Mouse (Mus musculus) skeletal muscle tissue, adult 2 months (tissue): ENCODE results near the gene Ssr2.

Experiments used
- DNase-seq: peaks from one replicate; pipeline ENCODE4 v3.0.0-alpha.2; 2012; ENCODE audit warnings: low read depth, low spot score

Ssr2 gene

DNA sequence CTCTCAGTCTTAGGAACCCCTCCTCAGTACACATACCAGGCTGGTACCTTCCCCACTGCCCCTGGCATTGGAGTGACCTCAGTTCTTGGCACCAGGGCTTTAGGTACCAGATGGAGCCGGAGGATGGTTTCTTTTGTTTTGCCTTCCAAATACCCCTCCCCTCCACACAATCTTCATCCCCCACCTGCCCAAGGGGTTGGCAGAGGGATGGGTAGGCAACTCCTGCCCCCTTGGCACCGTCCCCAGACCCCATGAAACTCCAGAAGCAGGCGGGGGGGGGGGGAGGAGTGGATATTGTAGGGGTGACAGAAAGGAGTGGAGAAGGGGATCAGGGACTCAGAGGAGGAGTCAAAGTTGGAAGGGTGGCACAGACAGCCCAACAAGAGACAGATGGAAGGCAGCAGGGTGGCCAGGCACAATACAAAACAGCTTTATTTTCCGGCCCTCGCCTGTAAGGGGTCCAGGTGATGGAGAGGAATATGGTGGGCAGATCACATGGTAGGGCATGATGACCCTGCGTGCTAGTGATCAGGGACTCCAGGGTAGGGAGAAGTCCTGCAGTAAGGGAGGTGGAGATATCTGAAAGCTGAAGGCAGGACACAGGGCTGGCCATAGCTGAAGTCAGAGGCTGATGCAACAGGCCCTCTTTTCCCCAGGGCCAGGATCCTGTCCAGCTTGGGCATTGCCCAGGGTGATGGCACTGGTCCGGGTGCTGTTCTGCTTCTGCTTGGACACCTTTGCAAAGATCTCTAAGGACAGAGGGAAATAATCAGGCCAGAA lies 33.9 kb upstream of the Ssr2 start:
- no peak for DNase-seq

DNA sequence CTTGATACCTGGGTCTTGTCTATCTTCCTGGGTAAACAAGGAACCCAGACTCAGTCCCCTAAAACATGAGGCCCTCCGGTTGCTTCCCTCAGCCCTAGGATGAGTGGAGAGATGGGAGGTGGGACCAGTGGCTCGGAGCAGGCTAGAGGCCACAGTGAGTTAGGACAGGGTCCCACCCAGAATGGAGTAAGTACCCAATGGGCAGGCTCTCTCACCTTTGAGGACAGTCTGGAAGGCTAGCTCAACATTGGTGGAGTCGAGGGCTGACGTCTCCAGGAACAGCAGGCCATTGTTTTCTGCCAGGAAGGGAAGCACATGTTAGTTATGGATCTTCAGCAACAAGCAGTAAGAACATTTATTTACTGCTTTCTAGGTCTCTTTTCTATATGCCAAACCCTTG lies 33.2 kb upstream of the Ssr2 start:
- no peak for DNase-seq

- DNase-seq, result no peak
Observed at GRCm38 (mm10) chr3:88543174-88543573, 32.5 kb upstream of the Ssr2 start.

DNA sequence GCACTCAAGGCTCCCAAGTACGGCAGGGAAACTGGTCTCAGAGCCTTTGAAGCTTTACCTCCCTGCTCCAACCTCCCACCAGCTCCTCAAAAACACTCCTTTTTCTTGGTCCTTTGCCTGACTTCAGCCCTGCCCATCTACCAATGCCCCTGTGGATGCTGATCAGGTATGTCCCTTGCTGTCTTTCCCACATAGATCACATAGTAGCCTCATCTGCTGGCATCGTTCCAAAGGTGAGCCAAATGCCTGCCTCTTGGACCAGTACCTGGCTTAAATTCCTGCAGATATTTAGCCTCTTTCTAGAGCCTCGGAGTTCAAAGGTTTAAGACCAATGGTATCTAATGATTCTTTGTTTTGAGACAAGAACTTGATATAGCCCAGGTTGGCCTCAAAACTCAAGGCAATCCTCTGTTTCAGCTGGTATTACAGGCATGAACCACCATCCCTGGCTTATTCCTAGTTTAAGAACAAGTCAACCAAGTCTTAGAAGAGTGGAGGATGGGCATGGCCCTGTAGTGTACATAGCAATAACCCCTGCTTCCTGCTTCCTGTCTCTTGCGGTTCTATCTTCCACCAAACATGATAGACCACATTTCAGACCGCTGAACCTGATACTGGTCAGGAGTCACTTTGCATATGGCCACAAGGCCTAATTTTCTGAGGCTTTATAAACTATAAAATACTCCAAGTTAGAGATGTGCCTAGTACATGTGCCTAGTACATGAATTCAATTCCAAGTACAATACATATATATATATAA lies 31.8 kb upstream of the Ssr2 start:
- DNase-seq, result no peak

- no peak for DNase-seq
Observed at GRCm38 (mm10) chr3:88544514-88544913, 31.2 kb upstream of the Ssr2 start.

DNA sequence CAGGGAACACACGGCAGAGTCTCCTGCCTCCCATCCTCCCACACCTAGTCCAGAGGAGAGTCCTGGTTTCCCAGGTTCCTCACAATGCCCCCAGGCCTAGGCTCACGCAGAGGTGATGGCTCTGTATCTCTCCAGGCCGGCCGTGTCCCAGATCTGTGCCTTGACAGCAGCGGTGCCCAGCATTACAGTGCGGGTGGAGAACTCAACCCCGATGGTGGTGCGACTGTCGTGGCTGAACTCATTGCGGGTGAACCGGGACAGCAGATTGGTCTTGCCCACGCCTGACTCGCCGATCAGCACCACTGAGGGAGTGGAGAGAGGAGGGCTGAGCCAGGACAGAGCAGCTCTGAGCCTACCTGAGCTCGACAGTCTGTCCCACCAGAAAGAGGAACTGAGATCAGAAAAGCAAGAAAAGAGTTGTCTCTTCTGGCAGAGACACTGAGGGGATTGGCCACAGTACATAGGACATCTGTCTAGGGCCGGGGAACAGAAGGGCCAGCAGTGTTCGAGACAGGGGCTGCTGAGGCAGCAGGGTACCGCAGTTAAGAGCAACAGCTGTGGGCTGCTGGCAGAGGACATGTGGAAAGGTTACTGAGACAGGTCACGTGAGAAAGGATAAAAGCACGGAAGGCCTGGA lies 30.6 kb upstream of the Ssr2 start:
- DNase-seq, result no peak

DNA sequence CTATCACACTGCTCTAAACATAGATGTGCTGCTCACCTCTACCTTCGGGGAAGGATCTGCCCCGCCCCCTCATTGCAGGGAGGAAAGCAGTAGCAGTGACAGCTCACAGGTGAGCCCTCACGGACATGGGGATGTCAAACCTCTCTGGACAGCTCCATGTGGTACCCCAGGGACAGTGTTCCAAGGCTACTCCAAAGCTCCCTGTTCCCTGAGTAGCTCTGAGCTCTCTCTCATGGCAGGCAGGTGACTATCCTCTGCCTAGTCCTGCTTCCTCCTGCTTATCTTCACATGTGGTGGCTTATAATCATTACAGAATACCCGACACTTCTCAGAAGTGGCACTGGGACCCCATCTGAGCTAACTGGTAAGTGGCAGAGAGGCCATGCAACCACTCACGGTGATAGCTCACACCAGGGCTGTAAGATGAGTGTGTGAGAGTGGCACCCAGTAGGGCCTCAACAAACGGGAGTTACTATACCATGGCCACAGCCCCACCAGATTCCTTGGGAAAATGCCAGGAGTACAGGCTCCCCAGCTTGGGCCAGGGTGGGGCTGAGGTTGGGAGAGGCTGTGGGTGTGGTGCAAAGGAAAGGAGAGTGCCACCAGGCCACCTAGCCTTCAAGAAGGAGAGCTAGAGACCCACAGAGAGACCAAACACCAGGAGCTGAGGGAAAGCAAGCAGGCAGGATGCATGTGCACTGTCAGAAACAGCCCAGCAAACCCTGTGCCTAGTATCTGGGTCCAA lies 28.8 kb upstream of the Ssr2 start:
- DNase-seq, result no peak

GRCm38 (mm10) chr3:88548180-88548917 lies 27.3 kb upstream of the Ssr2 start, which contains the start of gene Rab25:
Rab25 (minus strand) TSS chr3:88548300.
- no peak for DNase-seq

DNA sequence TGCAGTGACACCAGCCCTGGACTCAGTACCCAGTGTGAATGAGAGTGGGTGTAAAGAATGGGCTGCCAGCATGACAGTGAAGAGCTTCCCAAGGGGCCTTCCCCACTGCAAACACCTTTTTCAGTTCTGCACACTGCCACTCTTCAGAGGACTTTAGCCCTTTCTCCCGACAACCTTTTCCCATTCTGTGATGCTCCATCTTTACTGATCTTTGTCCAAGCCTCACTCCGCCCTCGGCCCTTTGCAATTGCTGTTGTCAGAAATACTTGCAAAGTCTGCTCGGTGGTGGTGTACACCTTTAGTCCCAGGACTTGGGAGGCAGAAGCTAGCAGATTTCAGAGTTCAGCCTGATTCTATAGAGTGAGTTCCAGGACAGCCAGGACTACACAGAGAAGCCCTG lies 24.1 kb upstream of the Ssr2 start:
- no peak for DNase-seq

DNA sequence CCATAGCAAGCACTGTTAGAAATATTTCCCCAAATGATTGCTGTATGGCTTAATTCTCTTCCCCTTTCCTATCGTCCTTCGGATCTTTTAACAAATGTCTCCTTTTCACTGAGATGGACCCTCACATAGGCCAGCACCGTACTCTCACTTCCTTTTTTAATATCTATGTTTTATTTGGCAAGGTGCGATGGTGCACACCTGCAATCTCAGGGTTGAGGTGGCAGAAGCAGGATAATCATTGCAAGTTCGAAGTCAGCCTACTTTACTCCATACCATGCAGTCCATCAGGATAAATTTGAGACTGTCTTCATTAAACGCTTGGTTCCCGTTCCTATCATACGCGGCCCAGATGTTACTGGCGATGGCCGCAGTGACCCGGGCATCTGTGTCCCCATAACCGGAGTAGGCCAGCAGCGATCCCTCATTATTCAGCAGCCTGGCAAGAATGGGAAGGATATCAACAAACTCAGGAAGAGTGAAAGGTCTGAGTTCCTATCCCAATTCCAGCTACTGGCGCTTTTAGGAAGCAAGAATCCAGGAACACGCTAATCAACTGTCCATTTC lies 23.5 kb upstream of the Ssr2 start:
- no peak for DNase-seq

DNA sequence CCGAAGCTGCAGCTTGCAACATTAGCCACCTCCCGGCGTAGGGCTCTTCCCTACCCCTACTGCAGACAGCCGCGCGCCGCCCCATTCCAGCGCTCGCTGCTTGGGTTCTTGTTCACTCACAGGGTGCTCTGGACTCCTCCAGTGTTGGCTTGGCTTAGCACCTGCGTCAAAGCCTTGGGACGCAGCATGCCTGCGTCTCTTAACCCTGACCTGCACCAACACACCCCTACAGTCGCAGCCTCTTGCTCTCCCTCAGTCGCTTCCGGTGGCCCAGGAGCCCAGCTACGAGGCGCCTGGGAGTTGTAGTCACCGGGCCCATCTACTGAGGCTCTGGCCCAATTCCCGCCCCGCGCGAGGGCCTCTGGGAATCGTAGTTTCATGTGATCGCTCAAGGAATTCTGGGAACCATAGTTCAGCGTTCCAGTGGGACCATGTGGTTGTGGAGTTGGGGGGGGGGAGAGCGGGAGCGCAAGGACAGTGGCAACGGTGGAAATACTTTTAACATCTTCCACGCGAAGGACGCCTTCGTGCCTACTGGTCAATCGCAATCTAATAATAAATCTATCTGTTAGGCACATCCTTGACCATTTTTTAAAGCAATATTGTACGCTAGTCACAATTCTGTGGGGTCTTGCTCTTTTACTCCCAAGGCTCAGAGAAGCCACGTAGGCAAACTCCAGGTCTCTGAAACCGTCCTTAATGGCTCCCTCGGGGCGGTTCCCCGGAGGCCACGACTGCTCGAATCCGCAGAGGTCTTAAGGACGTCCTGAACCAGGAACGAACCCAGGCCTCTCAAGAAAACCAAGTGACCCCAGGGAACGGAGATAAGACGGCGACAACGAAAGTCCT lies 22.8 kb upstream of the Ssr2 start, which contains the start of gene Lamtor2:
Gene Lamtor2 (minus strand): TSS at position 399 of the 849 bp plus-strand sequence.
- DNase-seq, result peak; percentile 97

- peak; percentile 88 for DNase-seq
Observed at GRCm38 (mm10) chr3:88553525-88553879, 22.2 kb upstream of the Ssr2 start, which contains the start of gene Ubqln4. Ubqln4 (plus strand) TSS chr3:88553758.

DNA sequence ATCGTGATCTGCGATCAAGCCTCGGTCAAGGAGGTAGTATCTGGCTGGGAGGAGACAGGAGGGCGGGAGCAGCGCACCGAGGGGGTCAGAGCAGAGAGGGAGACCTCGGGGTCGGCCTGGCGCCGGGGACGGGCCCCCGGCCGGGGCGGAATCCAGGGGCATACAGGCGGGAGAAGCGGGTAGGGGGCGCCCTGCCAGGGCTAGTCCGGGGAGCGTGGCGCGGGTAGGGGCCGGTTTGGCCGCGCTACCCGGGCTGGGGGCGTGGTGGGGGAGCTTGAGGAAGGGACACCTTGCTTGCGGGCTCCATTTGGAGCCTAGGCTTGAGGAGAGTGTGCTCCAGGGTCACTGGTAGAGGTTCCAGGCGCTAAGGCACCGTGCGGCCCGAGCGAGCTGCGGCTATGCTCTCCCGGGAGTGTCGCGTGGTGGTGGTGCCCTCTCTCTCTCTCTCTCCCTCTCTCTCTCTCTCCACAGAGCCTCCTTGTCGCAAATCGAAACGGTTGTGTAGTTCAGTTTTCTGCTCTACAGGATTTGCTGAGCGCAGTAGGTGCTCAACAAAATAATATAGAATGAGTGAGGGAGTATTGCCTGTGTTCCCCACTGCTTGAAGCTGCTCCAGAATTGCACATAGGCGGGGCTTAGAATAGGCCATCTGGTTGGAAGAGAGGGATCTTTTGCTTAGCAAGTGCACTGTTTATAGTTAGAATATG lies 21.6 kb upstream of the Ssr2 start:
- DNase-seq, result no peak

DNA sequence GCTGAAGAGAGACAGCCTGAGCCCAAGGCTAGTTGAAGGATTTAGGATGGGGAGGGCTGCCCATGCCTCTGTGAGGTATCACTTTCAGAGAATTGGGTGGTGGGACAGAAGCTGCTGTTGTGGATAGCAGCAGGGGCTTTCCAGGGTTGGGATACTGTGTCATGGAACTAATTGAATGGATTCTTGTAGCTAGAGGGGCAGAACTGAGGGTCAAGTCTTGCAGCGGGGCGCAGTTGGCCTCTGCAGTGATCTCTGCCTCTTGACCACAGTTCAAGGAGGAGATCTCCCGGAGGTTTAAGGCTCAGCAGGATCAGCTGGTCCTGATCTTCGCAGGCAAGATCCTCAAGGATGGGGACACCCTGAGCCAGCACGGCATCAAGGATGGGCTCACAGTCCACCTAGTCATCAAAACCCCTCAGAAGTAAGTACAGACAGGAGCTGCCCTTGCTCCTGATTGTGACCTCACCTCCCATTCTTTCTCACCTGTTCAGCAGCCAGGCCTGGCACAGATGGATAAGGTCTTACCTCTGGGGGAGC lies 20.5 kb upstream of the Ssr2 start:
- DNase-seq, result no peak

DNA sequence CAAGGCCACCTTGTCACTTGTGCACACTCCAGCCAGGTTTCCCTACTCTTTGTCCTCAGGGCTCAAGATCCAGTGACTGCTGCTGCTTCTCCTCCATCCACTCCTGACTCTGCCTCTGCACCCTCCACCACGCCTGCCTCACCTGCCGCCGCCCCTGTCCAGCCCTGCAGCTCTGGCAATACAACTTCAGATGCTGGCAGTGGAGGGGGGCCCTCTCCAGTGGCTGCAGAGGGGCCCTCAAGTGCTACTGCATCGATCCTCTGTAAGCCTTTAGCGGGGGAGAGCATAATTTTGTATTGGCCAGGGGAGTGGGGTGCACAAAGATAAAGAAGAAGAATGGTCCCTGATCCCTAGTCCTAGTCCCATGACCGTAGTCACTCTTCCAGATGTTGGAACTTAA lies 19.9 kb upstream of the Ssr2 start:
- no peak for DNase-seq

GRCm38 (mm10) chr3:88556616-88557015 lies 19.1 kb upstream of the Ssr2 start:
- no peak for DNase-seq

GRCm38 (mm10) chr3:88559596-88559995 lies 16.1 kb upstream of the Ssr2 start:
- no peak for DNase-seq

GRCm38 (mm10) chr3:88561989-88562388 lies 13.7 kb upstream of the Ssr2 start:
- no peak for DNase-seq

GRCm38 (mm10) chr3:88563442-88563841 lies 12.2 kb upstream of the Ssr2 start:
- no peak for DNase-seq
